Mouse (Mus musculus): Measurements from ENCODE around the gene Kif18b.

Gene Kif18b

DNA sequence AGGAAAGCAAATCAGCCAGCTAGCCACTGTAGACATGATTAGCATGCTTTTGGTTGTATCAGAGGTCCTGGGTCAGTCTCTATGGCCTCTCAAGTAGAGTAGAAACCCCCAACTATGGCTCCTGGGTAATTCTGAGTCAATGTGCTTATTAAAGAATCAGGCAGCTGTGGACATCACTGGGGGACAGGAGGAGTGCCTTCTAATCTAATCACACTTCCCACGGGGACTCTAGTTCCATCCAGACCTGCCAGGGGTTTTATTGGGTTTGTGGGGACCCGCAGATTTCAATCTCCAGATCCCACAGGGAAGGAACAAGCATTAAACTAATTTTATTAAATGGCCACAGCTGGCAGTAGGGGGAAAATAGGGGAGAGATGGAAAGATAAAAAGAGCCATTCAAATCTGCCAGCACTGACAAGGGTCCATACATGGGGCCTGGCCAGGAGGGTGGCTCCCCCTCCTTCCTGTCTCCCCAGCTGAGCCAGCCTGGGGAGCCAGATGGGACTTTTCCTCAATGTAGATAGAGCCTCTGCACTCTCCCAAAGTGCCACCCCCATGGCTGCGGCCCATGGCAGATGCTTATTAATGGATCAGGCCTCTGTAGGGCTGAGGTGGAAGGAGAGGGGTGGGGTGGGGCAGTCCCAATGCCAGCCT, 12.7 kb upstream of the Kif18b start:
- DNase-seq = no peak

DNA sequence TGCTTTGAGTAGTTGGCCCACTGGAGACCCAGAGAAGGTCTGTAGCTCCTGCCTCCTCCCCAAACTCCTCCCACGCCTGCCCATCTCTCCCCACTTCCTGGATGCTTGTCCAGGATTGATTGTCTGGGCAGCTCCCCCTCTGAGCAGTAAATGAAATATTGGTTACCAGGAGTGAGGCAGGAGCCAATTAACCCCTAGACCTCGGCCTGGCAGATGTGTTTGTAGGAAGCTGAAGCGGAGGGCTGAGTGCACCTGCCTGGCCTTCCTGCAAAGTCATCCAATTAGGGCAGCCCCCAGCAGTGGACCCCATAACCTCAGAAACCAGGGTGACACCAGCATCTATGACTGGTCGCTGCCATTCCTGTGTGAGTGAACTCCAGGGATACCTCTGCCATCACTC, 11.3 kb upstream of the Kif18b start:
- no peak for DNase-seq

DNA sequence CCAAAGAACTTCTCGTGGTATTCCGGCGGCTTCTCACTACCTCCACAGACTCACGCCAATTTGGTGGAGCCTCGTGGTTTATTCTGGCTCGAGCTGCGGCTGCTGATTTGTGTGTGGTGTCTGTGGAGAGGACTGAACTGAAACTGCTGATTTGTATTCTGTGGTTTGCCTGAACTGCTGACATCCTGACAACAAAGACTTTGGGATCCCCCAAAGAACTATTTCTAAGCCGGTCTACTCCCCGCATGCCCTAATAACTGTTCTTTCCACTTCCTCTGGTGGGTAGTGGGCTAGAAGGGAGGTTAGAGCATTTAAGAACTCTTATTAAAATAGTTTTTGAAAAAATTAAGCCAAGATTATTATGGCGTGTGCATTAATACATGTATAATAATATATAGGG, 5.7 kb upstream of the Kif18b start:
- no peak for DNase-seq

DNA sequence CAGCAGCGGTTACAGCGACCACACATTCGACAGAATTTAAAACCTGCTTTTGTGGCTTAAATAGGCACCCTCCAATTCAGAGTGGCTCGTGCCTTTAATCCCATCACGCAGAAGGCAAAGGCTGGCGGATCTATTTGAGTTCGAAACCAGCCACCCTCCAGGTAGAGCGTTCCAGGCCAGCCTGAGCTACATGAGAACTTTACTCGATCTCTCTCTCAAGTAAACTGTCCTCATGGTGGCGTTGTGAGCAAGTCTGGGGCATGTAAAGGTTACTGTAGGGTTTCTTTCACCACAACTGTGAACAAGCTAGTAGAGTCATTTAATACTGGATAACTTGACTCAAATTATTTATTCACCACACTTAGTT, 410 bp upstream of the Kif18b start:
- DNase-seq = no peak

DNA sequence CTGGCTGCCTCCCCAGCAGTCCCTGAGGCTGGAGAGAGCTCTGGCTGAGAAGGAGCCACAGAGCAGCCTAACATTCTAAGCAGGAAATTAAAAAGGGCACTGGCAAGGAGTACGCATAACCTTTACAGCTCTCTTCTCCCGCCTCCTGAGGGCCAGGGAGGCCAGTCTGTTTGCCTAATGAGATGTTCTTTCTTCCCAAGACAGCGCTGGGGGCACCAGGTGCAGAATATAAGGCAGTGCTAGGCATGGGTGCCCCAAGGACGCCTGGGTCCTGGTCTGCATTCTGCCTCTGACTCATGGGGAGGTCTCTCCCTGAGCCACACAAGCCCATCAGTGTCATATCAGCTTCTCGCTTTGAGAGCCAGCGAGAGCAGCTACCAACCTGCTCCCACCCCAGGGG, 3.4 kb downstream of the Kif18b start:
- DNase-seq = no peak

DNA sequence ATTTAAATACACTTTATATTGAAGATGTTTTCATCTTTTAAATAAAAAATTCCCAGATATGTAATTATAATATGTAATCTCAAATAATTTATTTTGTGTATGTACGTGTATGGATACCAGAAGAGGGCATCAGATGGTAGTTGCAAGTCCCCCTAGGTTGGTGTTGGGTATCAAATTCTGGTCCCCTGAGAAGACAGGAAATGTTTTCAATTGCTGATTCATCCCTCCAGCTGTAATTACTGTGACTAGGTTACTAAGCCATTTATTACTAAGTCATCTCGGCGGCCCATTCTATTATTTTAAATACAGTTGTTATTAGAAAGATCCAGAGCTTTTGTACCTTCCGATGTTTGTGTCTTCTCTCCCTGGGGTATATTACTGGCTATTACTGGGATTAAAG, 6.8 kb downstream of the Kif18b start:
- DNase-seq = no peak

DNA sequence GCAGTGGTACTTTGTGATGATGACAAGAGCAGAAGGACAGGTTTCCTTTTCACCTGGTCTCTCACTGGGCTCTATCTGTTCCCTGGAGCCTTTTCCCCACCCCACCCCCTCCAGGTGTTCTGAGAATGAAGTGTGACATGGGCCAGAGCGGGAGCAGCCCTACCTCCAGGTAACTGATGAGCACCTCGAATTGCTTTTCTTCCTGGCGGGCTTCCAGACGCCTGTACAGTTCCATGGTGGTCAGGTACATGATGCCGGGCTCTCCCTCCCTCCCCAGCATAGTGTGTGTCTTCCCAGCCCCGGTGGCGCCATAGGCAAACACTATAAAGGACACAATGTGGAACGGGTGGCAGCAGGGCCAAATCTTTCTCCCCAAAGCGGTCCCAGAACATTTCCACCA, 9.5 kb downstream of the Kif18b start:
- no peak for DNase-seq

DNA sequence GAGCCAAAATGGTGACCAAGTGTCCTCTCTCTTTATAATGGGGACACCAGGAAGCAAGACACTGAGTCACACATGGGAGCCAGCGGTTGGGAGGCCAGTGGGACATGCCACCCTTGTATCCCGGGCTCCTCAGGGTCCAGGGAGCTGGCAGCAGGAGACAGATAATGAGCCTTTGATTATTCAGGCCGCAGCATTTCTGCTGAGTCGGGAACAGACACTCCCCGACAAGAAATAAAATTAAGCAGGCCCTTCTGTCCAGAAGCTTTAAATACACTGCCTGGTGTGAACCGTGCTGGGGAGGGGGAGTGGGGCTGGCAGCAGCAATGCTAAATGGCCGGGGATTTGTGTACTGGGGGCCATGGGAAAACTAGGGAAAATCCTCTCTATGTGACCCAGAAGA, 13.5 kb downstream of the Kif18b start:
- DNase-seq = no peak

DNA sequence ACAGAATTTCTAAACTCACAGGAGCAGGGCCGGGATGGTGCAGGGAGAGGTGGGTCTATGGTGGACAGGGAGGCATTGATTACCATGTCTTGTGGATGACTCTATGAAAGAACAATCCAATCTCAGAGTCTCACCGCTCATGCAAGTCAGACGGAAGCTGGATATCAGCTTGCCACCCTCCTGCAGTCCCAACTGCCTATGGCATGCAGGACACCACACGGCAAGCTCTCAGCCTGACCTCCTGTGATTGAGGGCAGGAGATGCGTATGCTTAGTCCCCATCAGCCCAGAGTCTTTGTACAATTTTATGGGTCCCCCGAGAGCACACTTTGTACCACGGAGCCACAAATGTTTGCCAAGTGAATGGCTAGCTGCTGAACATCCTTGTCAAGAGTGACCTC, 21.3 kb downstream of the Kif18b start:
- DNase-seq = no peak

DNA sequence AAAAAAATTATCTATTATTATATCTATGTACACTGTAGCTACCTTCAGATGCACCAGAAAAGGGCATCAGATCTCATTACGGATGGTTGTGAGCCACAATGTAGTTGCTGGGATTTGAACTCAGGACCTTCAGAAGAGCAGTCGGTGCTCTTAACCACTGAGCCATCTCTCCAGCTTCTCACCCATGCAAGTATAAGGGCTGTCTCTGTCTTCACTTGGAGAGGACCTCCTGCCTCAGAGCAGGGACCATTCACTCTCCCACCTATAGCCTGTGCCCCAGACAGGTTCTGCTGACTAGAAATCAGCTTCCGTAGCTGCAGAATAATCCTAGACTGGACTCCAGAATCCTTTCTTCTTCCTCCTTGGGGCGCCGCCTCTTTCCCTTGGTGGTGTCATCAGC, 22.8 kb downstream of the Kif18b start:
- no peak for DNase-seq

DNA sequence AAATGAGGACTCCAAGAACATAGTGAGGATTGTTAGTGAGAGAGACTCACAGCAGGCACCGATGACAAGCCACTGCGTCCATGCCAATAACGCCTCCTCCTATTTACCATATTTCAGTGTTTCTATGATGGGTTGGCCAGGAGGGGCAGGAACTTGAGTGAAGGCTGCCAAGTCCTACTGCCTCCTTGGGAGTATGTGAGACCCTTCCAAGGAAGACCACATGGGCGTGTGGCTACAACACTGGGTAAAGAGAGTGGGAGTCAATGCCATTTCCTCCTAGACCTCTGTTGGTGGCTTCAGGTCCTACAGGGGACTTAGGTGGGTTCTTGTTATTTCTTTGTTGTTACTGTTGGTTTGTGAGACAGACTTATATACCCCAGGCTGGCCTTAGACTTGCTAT, 23.7 kb downstream of the Kif18b start:
- DNase-seq = no peak

DNA sequence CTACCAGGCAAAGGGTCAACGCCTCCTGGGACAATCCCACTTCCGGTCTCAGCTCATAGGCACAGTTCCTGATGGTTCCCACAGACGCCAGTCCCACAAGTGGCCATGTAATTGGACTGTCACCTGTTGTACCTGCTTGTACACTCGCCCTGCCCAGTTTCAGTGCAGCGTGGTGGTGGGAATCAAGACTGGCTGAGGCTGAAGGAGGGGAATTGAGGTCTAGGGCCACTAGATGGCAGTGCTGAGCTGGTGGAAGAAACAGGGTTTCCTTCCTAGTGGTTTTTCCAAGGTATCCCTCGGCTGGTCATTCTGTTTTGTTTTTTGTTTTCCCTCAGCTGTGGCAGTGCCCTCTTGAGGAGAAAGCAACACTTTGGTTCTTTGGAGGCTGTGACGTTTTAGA, 24.2 kb downstream of the Kif18b start, which contains the start of gene Gfap:
Gene Gfap, minus strand, starts transcription at position 150 of the 400 bp plus-strand sequence.
- peak; percentile 41 to 52 for DNase-seq

DNA sequence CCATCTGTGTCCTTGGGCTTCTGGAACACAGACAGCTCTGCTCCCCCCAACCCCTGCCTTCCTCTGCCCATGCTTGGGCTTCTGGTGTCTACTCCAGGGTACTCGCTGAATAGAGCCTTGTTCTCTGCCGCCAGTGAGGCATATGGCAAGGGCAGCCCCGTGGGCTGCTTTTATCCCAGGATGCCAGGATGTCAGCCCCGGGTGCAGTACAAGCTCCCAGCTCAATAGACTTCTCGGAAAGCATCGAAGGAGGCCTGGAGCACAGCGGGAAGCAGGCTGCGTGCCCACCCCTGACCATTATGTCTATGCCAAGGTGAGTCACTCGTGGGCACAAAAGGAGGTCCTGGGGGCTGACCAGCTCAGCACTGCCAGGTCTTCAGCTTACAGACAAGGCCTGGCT, 26.5 kb downstream of the Kif18b start:
- no peak for DNase-seq

DNA sequence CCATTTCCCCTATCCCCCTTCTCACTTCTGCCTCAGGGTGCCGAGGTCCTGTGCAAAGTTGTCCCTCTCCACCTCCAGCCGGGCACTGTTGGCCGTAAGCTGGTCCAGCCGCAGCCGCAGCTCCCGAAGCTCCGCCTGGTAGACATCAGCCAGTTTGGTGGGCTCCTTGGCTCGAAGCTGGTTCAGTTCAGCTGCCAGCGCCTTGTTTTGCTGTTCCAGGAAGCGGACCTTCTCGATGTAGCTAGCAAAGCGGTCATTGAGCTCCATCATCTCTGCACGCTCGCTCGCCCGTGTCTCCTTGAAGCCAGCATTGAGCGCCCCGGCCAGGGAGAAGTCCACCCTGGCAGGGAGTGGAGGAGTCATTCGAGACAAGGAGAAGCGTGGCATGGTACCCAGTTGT, 28.3 kb downstream of the Kif18b start:
- DNase-seq = no peak

DNA sequence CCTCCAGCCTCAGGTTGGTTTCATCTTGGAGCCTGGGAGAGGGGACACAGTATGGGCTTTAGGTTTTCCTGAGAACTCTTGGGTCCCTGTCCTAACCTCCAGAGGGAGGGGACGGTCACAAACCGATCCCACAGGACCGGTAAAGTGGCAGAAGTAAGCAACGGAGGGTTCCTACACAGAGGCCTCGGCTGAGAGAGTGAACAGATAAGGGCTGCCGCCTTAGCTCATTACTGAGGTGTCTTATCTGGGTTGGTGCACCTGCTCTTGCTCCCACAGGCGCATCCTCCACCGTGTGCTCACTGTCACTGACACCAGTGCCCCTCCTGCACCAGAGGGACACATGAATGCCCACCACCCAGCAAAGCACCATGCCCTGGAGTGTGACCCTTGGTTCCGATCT, 29.1 kb downstream of the Kif18b start:
- no peak for DNase-seq

DNA sequence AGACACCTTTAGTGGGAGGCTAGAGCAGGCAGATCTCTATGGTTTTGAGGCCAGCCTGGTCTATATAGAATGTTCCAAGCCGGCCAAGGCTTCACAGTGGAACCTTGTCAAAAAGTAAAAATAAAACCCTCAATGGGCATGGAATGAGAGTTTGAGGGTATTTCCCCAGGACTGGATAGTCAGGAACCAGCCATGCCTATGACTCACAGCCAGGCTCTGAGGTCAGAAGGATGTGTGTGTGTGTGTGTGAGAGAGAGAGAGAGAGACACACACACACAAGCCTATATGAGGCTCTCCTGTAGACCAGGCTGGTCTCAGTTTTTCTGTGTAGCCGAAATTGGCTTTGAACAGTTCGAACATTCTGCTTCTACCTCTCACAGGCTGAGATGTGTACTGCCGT, 30.2 kb downstream of the Kif18b start:
- DNase-seq = no peak

DNA sequence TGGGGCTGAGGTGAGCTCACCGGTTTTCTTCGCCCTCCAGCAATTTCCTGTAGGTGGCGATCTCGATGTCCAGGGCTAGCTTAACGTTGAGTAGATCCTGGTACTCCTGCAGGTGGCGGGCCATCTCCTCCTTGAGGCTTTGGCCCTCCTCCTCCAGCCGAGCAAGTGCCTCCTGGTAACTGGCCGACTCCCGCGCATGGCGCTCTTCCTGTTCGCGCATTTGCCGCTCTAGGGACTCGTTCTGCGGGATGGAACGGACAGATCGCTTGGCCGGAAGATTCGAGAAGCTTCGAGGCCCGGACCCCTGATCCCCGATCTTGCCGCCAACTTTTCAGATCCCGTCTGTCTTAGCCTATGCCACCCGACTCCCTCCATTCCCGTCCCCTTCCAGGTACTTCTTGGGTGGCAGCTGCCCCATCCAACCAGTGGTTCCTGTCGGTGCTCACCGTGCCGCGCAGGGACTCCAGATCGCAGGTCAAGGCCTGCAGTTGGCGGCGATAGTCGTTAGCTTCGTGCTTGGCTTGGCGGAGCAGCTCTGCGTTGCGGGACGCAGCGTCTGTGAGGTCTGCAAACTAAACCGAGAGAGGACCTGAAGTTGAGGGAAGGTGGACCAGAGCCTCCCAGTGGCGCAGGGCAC, 31.8 kb downstream of the Kif18b start:
- peak; percentile 69 to 79 for DNase-seq

DNA sequence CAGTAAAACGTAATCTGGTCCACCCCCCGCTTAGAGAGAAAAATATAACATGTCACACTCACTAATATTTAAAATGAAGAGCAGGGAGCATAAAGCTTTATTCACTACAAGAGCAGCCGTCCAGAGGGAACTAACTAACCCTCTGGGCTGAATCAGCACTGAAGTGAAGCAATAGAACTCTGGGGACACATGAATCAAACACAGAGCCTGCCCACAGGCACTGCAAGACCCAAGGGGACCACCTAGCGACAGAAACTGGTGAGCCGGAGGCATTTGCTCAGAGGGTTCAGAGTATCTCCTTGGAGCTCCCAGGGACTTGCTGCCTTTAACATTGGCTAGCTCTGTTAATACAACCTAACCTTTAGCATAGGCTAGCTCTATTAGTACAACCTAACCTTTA, 34.8 kb downstream of the Kif18b start:
- no peak for DNase-seq

DNA sequence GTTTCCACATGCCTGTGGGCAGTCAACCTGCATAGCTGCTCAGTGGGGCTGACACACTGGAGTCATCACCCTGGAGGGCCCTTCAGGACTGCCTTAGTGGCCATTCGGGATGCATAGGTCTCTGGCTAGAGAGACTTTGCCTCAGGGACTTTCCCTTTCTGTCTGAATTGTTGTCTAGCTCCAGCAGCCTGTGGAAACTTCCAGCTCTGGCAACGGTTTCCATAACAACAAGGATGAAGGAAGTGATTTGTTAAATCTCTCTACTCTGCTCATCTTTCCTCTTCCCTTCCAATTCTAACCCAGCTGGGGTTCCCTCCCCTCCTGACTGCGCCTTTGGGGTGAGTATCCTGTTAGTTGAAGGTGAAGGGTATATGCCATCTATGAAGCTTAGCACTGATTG, 36.8 kb downstream of the Kif18b start:
- DNase-seq = no peak

DNA sequence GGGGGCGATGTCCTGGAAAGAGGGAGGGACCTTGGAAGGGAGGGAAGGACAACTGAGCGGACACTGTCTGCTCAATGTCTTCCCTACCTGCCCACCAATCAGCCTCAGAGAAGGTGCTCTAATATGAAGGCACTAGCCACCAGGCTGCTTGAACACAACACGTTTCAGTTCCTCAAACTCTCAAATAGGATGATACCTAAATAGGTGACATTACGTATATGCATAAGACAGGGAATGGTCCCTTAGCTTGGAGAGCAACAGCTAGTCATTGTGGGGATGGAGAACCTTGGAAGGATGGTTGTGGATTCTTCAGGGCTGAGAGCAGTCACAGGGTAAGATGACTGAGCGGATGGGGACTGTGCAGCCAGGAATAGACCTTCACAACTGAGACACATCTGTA, 37.5 kb downstream of the Kif18b start:
- no peak for DNase-seq

DNA sequence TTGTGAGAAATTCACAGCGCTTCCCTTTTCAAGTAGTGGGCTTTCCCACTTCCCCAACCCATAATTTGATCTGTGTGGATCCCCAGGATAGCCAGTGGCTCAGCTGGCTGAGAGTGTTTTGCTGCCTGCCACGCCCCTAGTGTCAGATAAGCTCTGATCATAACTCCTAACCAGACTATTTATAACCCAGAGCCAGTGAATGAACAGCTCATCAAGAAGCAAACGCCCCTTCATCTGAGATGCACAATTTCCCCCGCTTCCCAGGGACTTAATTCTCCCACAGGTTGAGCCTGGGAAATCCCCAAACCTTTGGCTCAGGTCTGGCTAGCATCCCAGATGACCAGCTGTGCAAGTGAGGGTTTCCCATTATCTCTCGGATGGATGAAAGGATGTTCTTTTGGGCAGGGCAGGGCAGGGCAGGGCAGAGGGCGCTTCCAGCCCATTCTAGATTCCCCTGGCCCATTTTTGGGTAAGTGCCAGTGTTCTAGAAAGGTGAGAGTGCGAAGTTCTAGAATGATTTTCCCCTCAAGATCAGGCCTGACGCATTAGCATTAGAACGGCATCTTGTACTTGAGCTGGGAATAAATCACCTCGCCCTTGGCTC, 40.2 kb downstream of the Kif18b start, which contains the start of gene Fam187a:
Gene Fam187a, plus strand, starts transcription at position 554 of the 604 bp plus-strand sequence.
- DNase-seq = no peak

DNA sequence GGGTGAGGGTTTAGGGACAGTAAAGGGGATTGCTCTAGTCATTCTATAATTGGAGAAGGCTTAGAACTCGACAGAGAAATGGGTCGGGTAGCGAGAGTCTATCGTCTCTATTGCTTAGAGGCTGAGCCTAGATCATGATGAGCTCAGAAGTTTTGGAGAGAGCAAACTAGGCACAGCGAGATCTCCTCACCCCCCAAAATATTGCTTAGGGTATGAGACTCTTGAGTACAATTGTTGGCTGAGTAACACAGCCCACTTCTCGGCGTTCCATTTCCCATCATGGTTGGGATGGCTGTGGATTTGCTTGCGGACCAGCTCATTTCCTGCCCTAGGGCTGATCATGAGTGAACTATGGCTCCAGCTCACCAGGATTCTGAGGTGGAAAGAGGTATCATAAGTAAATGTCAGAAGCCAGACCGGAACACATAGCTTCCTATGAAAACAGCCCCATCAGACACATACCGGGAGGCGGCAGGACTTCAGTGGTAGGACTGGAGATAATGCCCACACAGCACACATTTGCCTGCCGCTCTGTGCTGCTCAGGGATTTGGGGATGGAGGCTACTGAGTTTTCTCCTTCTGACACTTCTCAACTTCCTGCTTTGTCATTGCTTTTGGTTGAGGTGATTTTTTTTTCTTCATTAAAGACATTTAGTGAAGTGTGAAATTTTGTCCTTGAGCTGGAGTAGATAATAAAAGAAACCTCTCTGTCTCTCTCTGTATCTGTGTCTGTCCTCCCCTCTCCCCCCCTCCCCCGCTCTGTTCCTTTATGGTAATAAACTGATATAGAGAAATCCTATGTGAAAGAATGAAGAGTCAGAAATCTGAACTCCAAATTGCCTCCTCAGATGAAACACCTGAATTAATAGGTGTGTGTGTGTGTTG, 43.4 kb downstream of the Kif18b start:
- DNase-seq = no peak

DNA sequence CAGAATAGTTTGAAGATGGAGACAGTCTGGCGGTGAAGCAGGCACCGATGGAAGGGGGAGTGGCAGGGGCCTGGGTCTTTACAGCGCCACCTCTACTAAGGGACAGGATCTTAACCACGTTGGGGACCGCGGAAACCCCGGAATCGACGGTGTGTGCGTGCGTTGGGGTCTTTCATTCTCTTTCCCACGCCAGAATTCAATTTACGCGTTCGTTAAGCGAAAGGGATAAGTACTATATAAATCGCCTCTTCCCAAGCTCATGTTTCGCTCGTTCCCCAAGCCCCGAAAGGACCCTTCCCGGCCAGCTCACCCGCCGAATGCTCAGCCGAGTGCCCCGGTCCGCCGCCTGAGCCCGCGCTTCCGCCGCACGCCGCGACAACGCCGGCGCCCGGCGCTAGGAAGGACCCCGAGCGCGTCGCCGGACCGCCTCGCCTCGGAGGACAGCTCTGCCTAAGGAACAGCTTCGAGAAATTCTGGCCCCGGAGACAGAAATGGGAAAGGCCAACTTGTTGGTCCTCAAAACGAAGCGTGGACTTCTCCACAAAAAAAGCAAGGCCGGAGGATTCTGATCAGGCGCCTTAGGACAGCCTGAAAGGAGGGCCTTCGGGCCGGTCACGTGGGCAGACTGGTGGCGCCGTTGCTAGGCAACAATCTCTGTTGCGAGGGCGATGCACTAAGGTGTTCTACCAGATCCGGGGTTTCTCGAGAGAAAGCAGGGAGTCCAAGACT, 44.2 kb downstream of the Kif18b start, which contains the start of the genes Eftud2 and Ccdc103:
Gene Eftud2, minus strand, starts transcription at position 401 of the 729 bp plus-strand sequence.
Gene Ccdc103, plus strand, starts transcription at position 620 of the 729 bp plus-strand sequence.
- peak; percentile 90 to 92 for DNase-seq

All from thymus, postnatal 36 days (tissue).